Mouse (Mus musculus) mesoderm, embryonic 11.5 days (tissue): ENCODE results near the gene Fam3b.

Experiments
- DNase-seq: peaks from one replicate; pipeline ENCODE4 v3.0.0-alpha.2; 2012; ENCODE audit warnings: low read depth, low spot score

Fam3b gene

DNA sequence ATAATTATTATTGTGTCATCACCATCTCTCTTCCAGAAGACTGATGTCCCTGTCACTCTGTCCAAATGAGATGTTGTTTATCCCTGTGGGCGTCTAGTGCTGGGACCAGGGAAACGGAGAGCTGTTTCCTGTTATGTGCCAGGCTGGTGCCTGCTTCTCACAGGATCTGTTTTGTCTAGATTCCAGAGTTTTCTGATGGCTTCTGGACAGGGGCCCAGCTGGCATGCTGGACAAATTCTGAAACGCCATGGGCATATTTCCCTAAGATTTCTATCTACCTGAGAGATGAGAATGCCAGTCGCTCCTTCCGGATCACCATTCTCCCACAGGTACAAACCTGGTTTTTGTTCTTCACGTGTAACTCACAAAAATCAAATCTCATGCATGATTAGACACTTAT lies 92.9 kb downstream of the Fam3b start:
- DNase-seq = no peak
